Mouse (Mus musculus) left cerebral cortex, postnatal 25 days (tissue): ENCODE measurements around the gene Psmd5. TPM values are rescaled to one million over a fixed set of nuclear protein-coding genes. Genes with fewer than 3 reads are reported as not detected.
"Not testable (repeated sequence)": the region's sequence is repeated elsewhere in the genome, so short reads cannot be mapped to it uniquely, and the experiment has no call there.

ENCODE experiments used
- DNase-seq, 2 experiments: peaks; one replicate each; pipeline ENCODE4 v3.0.0; 2022; ENCODE audit warnings: low spot score in 2 of 2, mixed read lengths in 1 of 2
- intact Hi-C: fragments of 180-260 bp; cut with DNase I; formaldehyde crosslinking; loops from one replicate; pipeline ENCODE4 v1.15.1; 2025
- total RNA-seq, 2 experiments: library from RNA; stranded (reverse); gene quantifications; 2 replicates each; pipeline ENCODE4 v1.2.3; 2021

Psmd5 gene
- total RNA-seq, 2 experiments from 2014 or later: 33.3 to 38.0 TPM

DNA sequence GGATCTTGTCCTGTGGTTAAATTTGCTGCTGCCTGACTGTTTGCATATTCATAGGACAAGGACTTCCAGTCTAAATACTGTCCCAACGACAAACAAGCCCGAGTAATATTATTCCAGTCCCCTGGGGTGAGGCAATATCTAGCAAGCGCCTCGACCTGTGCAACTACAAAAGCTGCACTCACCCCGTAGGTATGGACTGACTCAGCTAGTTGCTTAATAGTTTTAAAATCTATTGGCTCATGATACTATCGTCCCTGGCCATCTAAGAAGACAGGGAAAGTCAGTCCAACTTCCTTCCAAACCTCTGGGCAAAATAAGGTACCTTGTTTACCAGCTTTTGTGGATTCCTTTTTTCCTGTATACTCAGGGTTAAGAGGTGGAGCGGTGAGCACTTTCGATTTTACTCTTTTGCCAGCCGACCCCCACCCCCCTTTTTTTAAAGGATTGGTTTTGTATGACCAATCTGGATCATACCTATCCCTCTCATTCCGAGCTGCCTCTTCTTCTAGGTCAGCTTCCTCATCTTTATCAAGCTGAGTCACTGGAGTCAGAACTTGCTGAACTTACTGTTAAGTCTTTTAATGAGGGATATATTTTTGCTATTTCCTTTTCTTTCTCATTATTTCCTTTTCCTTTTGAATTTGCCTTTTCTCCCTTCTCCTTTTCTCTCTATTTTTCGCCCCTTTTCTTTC, 41.9 kb downstream of the Psmd5 start, which contains the start of gene Gm34653:
Gene Gm34653 (plus strand): TSS at position 242 of the 692 bp plus-strand sequence.
- intact Hi-C loops, DNase-seq: not testable (repeated sequence)

DNA sequence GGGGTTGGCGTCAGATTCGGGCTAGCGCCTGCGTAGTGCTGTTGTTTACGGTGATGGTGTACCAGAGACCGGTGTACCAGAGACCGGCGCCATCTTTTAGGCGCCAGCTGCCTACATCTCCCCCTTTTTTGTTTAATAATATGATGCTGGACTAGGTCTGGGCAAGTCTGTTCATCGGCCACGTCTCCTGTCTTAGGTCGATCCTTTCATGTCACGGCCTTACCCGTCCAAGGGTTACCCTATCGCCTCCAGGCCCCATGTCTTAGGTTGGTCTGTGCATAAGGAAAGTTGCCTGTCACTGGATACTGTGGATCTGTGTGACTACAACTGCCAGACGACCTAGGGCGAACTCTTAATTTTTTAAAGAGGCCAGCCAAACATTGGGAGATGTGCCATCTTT, 44.7 kb downstream of the Psmd5 start:
- DNase-seq, intact Hi-C loops: not testable (repeated sequence)

DNA sequence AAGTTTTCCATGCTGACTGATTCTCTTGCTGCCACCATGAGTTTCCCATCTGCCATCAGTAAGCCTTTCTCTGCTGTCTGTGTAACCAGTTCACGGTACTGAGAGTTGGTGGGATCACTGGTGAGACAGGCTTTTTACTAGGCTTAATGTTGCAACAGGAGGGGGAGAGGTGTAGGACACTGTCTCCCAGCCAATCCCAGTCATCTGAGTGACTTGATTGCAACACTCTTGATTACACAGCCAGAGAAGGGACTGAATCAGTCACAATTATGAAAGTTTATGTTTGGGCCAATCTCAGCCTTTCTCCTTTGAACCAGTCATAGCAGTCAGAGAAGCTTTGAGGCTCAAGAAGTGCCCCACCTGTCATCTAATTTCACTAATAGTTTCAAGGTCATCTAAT, 46.7 kb downstream of the Psmd5 start:
- DNase-seq: no peak
- intact Hi-C loops: loop anchor here (2.0 to 10.0 kb wide), 2 partner anchors 43 to 277 kb away; partner anchors contain the start of genes AI182371 and Cntrl

DNA sequence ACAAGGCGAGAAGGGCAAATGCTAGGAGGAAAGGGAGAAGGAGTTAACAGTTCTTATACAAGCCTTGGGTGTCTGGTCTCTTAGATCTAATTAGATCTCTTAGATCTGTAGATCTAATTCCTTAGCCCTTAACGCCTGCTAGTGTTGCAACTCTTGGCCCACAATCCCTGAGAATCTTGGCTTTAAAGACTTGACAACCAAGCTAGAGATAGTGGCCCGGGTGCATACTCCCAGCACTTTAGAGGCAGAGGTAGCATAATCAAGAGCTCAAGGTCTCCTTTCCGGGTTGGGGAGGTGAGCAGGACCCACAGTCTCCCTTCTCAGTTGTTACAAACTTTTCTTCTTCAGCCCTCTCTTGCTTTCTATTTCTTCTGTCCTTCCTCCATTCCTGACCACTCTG, 47.2 kb downstream of the Psmd5 start:
- no peak for DNase-seq
- intact Hi-C loops: loop anchor here (10.0 kb wide), 1 partner anchor 277 kb away; the partner anchor contains the start of genes AI182371 and Cntrl

DNA sequence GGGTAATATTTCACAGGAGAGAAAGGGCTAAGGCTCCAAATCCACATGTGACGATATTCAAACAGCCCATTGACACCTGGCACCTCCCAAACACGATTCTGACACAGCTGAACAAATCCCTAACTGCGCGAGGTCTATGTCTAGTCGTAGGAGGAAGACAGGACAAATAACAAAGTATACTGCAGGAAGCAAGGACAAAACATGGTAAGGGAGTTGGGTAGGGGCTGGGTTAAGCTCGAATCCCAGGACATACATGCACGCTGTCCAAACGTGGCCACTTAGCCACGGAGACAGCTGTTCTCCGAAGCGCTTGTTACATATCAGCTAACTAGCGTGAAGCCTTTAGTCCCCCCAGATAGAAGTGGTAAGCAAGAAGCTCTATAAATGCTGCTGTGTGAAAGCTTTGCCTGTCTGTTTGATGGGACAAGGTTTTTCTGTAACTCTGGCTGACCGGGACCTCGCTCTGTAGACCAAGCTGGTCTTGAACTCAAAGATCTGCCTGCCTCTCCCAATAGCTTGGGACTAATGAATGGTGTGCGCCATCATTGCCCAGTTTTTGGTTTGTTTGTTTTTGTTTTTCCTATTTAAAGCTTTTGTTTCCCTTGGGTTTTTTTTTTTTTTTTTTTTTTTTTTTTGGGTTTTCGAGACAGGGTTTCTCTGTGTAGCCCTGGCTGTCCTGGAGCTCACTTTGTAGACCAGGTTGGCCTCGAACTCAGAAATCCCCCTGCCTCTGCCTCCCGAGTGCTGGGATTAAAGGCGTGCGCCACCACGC, 48.1 kb downstream of the Psmd5 start:
- intact Hi-C loops: loop anchor here (10.0 kb wide), 1 partner anchor 278 kb away; the partner anchor contains the start of genes AI182371 and Cntrl

DNA sequence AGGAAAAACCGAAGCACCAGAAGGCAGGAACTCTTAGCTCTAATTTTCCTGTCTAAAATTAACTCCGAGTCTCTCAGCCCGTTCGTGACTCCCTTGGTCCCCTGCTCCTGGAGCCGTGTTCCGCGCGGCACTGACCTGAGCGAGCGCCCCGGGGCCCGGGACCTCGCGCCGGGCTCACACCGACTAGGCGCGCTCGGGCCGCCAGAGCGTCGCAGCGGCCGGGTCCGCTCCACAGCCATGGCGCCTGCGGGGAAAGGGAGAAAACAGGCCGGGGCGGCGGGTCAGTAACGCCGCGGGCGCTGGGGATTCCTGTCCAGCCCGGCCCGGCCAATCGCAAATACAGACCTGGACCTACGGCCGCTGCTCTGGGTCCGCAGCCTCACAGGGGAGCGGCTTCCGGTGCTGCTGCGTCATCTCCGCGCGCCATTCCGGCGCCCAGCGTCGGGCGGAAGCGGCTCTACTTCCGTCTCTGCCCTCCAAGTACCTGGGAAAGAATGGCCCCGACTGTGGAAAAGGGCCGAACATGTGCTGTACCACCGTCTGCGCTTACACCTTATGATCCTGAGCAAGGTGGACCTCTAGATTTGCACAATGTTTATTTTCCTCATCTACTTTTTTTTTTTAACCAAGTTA, 48.8 kb downstream of the Psmd5 start, which contains the start of gene Fbxw2:
Gene Fbxw2 (minus strand): TSS at position 485 of the 633 bp plus-strand sequence.
- intact Hi-C loops: loop anchor here (10.0 kb wide), 1 partner anchor 279 kb away; the partner anchor contains the start of genes AI182371 and Cntrl
- DNase-seq: peak; percentile 94

More for the DNA sequence above, 48.1 kb downstream of the Psmd5 start:
- DNase-seq: no peak

DNA sequence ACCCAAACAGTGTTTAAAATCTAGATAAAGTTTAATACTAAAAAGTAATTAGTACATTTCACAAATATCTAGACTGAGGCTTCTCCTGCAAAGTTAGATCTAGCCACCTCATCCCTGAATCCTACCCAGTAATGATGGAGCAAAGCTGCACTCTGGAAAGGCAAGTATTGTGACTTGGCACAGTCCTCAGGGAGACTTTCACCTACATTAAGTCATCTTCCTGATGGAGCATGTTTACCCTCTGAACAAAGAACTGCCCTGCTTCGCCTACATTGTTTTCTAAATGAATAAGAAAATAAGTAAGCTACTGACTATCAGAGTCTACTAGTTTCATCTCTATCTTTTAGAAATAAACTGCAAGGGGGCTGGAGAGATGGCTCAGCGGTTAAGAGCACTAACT, 56.3 kb downstream of the Psmd5 start:
- intact Hi-C loops: no loop called here
- no peak for DNase-seq

DNA sequence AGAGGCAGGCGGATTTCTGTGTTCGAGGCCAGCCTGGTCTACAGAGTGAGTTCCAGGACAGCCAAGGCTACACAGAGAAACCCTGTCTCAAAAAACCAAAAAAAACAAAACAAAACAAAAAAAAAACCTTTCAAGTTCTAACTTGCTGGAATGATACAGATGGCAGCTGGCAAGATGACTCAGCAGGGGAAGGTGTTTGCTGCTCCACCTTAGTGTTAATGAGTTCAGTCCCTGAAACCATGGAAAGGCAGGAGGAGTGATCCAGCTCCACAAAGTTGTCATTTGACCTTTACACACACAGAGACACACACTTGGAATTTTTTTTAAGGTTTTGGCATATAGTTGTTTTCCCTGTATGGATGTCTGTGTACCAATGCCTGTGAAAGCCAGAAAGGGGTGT, 58.9 kb downstream of the Psmd5 start:
- not testable (repeated sequence) for DNase-seq

DNA sequence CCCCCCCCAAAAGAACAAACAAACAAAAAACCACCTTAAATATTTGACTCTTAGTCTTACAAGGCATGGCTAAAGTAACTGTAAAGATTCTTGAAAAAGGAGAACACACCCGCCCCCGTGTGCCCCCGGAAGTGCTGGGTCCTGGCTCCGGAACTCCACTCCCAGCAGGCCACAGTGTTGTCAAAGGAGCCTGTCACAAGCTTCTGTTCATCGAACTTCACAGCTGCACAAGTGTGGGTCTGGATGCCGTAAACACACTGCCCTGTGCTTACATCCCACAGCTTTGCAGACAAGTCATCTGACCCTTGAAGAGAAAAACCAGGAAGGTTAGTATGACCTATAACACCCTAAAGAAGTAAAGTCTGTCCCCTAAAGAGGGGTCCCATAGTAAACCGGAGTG, 62.1 kb downstream of the Psmd5 start:
- DNase-seq: no peak
- intact Hi-C loops: no loop called here

More for the DNA sequence above, 58.9 kb downstream of the Psmd5 start:
- intact Hi-C loops: not testable (repeated sequence)

DNA sequence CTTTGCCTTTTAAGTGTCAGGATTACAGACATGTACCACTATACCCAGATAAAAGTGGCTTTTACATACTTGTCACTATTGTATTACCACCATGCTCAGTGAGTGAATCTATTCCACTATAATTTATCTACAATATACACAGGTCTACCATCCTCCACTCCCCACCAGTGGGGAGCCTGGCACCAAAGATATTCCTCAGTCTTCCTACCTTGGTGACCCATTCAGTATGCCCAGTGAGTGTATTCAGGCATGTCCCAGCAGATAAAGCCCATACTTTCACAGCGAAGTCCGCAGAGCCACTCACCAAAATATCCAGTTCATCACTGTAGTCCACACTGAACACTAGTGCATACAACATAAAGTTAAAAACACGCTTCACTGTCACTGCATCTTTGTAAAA, 64.0 kb downstream of the Psmd5 start:
- intact Hi-C loops: no loop called here
- DNase-seq: no peak

DNA sequence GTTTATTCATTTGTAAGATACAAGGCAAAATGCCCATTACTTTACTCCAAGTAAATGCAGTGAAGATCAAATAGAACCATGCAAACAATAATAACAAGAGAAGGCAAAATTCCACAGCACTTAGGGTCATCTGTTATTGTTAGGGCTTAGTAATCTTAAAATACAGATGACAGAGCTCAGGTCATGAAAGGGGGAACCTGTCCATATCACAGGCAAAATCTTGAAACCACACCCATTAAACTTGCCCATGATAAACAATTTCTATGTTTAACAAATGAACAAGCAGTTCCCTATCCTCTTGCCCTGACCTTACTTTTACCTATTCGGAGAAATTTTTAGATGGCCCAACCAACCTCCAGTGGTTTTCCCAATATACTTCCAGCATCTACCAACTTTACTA, 65.2 kb downstream of the Psmd5 start:
- no peak for DNase-seq
- intact Hi-C loops: no loop called here

DNA sequence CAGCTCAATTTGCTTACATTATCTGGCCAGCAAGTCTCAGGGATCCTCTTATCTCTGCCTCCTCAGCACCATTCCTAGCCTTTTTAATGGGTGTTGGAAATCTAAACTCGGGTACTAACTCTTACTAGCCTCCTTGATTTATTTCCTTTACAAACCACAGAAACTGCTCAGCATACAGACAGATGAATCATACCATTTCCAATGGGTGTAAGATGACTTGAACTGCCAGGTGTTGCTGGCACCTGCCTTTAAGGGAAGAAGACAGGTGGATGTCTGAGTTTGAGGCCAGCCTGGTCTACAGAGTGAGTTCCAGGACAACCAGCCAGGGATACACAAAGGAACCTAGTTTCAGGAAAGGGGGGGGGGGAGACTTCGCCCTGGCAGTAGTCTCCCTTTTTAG, 66.7 kb downstream of the Psmd5 start:
- DNase-seq: no peak
- intact Hi-C loops: no loop called here

DNA sequence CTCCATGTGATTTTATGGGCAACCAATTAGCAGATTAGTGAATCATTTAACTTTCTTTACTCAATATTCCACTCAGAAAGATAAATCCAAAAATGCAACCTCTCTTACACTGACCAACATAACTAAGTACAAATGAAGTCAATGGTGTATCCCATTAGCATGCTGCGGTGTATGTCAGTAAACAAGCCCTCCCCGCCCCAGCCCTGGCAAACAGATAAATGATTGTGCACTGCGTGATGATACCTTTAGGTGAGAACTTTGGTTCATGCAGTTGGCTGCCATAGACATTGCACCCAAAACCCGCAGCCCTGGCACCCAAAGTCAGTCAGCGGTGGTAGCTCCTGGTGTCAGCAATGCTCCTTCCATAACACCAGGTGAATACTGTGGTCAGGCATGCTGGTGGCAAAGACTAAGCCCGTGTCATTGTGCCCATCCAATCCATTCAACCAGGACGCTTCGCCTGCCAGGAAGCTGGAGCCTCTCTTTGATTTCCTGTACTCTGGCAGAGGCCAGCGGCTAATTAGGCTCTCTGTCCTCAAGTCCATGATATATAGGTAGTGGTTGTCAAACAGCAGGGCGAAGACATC, 69.3 kb downstream of the Psmd5 start:
- intact Hi-C loops: no loop called here
- no peak for DNase-seq

DNA sequence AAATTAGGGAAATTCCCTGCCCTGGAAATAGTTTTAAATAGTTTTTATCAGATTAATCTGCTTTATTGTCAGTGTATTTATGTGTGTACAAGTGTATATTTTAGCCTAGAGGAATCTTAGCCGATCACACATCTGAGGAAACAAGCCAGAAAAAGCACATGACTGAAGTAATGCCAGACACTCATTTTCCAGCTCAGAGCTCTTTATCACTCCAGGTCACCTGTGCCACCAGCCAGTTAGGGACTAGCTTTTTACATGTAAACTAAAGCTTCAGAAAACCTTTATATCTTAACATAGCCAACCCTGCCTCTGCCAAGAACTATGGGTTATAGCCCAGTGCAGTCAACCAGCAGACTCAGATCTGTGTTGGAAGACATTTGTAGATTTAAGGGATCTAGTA, 70.0 kb downstream of the Psmd5 start:
- intact Hi-C loops: no loop called here
- DNase-seq: no peak

DNA sequence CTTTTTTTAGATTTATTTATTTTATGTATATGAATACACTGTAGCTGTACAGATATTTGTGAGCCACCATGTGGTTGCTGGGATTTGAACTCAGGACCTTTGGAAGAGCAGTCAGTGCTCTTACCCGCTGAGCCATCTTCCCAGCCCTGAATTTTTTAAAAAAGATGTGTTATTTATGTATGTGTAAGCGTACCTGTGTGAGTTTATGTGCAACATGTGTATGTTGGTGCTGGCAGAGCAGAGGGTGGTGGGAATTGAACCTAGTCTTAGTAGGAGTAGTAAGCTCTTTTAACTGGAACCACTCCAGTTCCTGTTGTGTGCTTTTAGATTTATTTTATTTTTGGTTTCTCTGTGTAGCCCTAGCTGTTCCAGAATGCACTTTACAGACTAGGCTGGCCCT, 70.6 kb downstream of the Psmd5 start:
- no peak for DNase-seq
- intact Hi-C loops: no loop called here

DNA sequence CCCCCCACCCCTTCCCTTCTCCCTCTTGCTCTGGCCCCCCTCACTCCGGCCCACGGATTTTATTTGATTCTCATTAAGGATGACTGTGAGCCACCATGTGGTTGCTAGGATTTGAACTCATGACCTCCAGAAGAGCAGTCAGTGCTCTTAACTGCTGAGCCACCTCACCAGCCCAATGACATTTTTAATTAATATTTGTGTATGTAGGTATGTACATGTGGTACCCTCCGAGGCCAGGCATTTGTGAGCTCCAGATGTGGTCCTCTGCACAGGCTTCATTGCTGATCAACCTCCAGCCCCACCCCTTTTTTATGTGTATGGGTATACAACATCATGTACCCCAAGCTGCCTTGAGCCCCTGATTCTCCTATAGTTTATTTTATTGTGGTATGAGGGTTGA, 71.0 kb downstream of the Psmd5 start:
- no peak for DNase-seq
- intact Hi-C loops: no loop called here

DNA sequence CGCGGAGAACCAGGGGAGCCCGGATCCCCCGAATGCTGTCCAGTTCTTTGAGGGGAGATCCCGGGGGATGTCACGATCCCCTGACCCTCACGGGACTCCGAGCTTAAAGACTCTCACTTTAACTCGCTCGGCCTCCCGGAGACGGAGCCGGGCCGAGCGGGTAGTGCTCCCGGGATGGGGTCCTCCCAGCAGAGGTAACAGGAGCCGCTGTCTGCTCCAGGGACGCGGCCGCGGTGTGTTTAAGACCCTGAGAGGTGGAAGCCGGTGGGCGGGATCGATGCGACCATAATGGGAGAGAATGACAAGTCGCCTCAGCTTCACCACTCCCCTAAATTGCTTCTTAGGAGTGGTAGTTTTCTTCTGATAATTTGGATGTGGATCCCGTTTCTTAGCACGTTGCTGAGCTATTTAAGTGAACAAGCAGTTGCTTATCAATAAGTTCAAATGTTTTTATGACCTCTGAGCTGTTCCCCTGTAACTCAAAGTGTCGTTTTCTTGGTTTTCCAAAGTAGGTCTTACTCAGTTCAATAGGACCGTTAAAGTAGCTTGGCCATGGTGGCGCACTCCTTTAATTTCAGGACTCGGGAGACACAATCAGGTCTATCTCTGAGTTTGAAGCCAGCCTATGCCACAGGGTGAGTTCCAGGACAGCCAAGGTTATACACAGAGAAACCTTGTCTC, 72.1 kb downstream of the Psmd5 start:
- intact Hi-C loops: not testable (repeated sequence)
- peak; percentile 26 to 32 for DNase-seq

DNA sequence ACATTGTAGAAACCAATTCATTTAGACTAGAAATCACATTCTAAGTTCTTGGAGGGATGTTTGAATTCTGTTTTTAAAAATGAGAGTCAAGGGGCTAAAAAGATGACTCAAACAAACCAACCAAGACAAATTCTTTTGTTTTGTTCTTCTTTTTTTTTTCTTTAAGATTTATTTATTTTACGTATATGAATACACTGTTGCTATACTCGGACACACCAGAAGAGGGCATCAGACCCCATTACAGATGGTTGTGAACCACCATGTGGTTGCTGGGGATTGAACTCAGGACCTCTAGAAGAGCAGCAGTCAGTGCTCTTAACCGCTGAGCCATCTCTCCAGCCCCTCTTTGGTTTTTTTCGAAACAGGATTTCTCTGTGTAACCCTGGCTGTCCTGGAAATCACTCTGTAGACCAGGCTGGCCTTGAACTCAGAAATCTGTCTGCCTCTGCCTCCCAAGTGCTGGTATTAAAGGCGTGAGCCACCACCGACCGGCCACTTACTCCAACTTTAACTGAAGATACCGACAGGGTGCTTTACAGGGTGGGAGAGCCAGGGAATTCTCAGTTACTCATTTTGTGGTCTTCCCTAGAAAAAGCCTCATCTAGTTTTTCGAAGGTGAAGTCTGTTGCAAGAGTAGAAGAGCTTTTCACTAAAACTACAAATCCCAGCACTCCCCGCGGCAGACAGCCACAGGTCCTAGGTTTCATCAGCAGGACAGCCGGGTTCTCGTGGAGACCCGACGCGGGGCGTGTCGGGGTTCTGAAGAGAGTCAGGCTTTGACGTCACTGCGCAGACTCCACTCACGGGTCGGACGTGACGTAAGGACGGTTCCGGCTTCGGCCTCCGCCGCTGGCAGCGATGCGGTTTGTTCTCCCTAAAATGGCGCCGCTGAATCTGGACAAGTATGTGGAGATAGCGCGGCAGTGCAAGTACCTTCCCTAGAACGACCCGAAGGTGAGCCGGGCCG, 73.0 kb downstream of the Psmd5 start:
- intact Hi-C loops: no loop called here
- DNase-seq: peak; percentile 98 to 99
